Mouse (Mus musculus) lung, postnatal 0 days (tissue): ENCODE data around the gene Myo1g.

Source experiments
- CTCF ChIP-seq: IDR thresholded peaks from 2 replicates; pipeline ENCODE4 v1.5.1; 2016; ENCODE audit warnings: antibody characterized with exemption, mild to moderate bottlenecking
- EP300 ChIP-seq: IDR thresholded peaks from 2 replicates; pipeline ENCODE4 v1.6.1; 2016; ENCODE audit warnings: antibody characterized with exemption, mild to moderate bottlenecking, control low read depth

DNA sequence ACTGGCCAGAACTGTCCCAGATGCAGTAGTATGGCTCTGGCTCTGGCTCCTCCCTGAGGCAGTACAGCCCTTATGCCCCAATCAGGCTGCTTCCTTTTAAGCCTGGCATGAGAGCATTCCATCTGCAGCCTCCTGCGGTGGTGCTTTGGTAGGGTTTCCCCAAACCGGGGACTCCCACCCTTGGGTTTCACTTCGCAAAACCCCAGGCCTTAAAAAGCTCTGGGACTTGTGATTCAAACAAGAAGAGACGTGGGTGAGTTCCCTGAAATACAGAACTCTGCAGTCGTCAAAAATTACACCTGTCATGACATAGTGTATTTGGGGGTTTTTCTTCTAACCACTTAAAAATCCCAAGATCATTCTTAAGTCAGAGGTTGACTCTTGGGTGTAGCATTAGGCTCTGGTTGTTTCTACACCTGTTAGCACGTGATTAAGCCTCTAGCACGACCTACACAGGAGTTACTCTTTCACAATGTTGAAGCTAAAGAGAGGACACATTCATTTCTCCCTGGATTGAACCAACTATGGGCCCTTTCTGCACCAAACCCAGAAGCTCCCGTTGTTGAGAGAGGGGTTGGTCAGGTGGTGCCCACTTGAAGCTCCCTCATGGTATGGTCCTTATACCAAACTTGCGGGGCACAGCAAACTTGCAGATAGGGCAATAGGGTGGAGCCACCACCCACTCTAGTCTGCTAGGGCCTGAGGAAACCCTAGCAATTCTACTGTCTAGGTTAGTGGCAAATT lies 2.2 kb upstream of the Myo1g start:
- TF ChIP-seq CTCF, result no peak
- TF ChIP-seq EP300, result no peak
